Mouse (Mus musculus) erythroblast, embryonic 14.5 days (primary cell): ENCODE results near the gene Cenpv.

ENCODE experiments used
- GATA1 ChIP-seq: IDR thresholded peaks from 2 replicates; pipeline ENCODE4 v1.6.1; 2012; ENCODE audit warnings: low read length, inconsistent platforms, mixed read lengths
- TAL1 ChIP-seq: IDR thresholded peaks from 3 replicates; pipeline ENCODE4 v1.6.1; 2012; ENCODE audit warnings: low read length, inconsistent platforms, mixed read lengths

- TF ChIP-seq TAL1 (no peak), GATA1 (no peak)
These were observed 11.7 kb upstream of the Cenpv start, which contains the start of gene Ubb for GRCm38 (mm10) chr11:62550727-62551225.
